Mouse (Mus musculus) common myeloid progenitor, adult 5-6 weeks (primary cell): ENCODE results near the gene 2310022A10Rik. TPM values are rescaled to one million over a fixed set of nuclear protein-coding genes. Genes with fewer than 3 reads are reported as not detected.
"Not testable (repeated sequence)": the region's sequence is repeated elsewhere in the genome, so short reads cannot be mapped to it uniquely, and the experiment has no call there.

Source experiments
- ATAC-seq: replicated peaks from 2 replicates; pipeline ENCODE4 v1.8.0; 2016; ENCODE audit warnings: low read depth, mild to moderate bottlenecking, moderate TSS enrichment, inconsistent platforms; ENCODE audit not compliant: poor library complexity, severe bottlenecking
- total RNA-seq: library from RNA; stranded (forward); fragments of 200-1000, 187-1606 nt; gene quantifications from 2 replicates; pipeline ENCODE4 v1.2.3, GENCODE M21; 2017

Gene 2310022A10Rik
- total RNA-seq, 1 experiment from 2014 or later = 18.0 TPM

GRCm38 (mm10) chr7:27609688-27610087 is 56.7 kb downstream of the 2310022A10Rik start:
- peak; percentile 65 for ATAC-seq

DNA sequence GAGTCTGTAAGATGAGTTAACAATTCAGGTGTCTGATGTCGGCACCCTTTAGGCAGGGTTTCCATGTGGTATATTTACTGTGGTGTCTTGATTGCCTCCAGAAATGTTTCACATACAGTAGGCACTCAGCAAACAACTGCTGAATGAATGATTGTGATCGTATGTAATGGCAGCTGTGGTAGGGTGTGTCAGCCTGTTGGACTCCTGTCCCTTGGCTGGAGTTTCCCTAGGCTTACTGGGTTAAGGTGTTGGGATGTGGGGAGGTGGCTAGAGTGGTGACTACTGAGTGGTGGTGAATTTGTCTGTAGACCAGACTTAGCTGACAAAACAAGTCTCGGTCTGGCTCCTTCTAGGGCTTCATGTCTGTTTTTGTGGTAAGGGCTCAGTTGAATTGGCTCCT is 57.3 kb downstream of the 2310022A10Rik start:
- no peak for ATAC-seq

DNA sequence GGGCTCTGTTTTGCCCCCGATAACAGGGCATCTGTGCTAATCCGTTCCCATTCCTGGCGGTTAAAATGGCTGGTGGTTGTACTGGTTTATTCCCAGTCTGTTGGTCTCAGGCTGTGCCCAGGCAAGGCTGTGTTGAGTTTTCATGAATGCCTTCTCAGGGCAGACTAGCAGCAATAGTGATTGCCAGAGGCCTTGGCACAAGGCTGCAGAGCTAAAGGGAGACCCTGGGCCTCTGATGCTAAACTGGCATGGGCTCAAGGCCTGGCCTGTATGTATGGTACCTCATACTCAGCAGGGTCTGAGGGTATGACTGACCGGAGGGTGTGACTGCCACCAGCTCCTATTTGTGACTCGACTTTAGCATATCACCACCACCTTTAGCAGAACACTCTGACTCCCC is 57.8 kb downstream of the 2310022A10Rik start:
- ATAC-seq = no peak

- ATAC-seq = no peak
These were observed 59.9 kb downstream of the 2310022A10Rik start for GRCm38 (mm10) chr7:27612940-27613339.

DNA sequence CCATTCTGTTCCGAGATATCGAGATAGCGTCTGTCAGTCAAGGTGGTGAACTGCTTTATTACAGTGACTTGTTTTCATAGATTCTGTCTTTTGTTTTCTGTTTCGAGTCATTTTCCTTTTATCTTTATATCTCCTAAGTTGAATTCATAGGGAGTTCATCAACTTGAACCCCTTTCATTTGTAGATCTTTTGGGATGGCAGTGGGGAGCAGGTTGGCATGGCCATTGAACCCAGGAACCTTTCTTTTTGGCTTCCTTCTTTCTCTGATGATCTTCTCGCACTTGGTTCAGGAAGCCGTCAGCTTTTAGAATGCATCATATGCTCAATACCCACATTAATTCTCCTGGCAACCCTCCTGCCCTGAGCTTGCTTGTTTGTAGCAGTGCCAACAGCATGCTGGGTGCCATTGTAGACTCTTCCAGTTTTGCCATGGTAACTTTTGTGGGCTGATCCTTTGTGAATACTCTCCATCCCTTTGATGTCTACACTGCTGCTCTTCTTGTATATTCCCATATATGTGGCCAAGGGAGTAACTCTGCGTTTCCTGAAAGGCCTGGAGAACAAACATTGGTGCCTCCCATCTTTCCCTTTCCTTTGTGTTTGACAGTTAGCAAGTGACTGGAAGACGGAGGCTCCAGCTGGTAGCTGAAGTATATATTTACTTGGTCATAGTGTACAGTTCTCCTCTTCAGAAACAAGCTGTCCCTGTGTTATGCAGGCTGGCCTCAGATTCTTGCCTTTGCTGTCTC is 60.9 kb downstream of the 2310022A10Rik start:
- no peak for ATAC-seq

GRCm38 (mm10) chr7:27621028-27621427 is 68.0 kb downstream of the 2310022A10Rik start:
- no peak for ATAC-seq

GRCm38 (mm10) chr7:27622234-27622633 is 69.2 kb downstream of the 2310022A10Rik start:
- no peak for ATAC-seq

DNA sequence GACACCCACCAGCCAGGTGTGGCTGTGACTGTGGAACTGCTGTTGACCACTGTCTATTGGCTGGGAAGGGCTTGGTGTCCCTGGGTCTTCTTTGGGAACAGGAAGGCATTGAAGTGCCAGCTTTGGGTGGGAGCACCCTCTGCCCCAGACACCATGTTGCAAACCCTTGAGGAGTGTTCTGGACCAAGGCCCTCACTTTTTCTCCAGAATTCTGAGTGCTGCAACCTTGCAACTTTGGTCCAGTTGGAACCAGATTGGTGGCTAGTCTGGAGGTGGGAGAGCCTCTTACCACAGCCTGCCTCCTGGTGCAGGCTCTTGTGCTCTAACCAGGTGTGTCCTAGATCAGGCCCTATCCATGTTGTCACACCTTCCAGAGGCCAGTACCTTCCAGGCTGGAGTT is 71.9 kb downstream of the 2310022A10Rik start:
- no peak for ATAC-seq

- no peak for ATAC-seq
These were observed 74.7 kb downstream of the 2310022A10Rik start for GRCm38 (mm10) chr7:27627707-27628106.

DNA sequence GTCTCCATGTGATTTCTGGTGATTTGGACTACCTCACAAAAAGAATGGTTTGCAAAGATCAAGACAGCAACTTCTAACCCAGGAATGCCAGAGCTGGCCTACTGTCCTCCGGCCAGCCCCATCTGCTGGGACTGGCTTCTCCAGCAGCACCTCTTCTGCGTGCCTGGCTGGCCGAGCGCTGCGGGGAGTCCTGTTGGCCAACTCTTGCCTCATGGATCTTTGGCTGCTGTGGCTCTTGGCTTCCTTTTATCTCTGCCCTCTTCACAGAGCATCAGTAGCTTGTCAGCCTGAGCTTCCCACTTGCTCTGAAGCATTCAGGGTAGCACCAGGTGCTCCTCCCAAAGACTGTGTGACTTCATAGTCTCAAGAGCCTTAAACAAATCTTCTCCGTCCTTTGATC is 75.2 kb downstream of the 2310022A10Rik start:
- ATAC-seq = no peak

- ATAC-seq = not testable (repeated sequence)
These were observed 75.8 kb downstream of the 2310022A10Rik start for GRCm38 (mm10) chr7:27628816-27629215.

GRCm38 (mm10) chr7:27631439-27631838 is 78.4 kb downstream of the 2310022A10Rik start:
- ATAC-seq = no peak

Other genes with a start within 250 kb of the 2310022A10Rik start
- gene Ltbp4, start 215.5 kb upstream of the 2310022A10Rik start, total RNA-seq = 0.44 TPM in 1 of 2 replicates, not detected in the other
- 18.4 and 25.8 TPM in 2 replicates for gene Shkbp1, start 197.2 kb upstream of the 2310022A10Rik start, total RNA-seq
- gene Gm20479, start 195.8 kb upstream of the 2310022A10Rik start, total RNA-seq = 2.2 TPM in 1 of 2 replicates, not detected in the other
- 0.34 TPM in 1 of 2 replicates, not detected in the other for gene Sptbn4, start 105.5 kb upstream of the 2310022A10Rik start, total RNA-seq
- 78.0 and 98.4 TPM in 2 replicates for gene Blvrb, start 105.3 kb upstream of the 2310022A10Rik start, total RNA-seq
- 9.6 and 13.1 TPM in 2 replicates for gene Sertad3, start 79.5 kb upstream of the 2310022A10Rik start, total RNA-seq
- 11.5 and 14.0 TPM in 2 replicates for gene Sertad1, start 66.3 kb upstream of the 2310022A10Rik start, total RNA-seq
- gene Prx, start 53.9 kb upstream of the 2310022A10Rik start, total RNA-seq = 1.2 and 1.8 TPM in 2 replicates
- 1.1 TPM in 1 of 2 replicates, not detected in the other for gene Hipk4, start 30.0 kb upstream of the 2310022A10Rik start, total RNA-seq
- gene Pld3, start within 50 bp of the 2310022A10Rik start, total RNA-seq = 5.5 and 6.0 TPM in 2 replicates
- 43.7 and 49.5 TPM in 2 replicates for gene Akt2, start 38.3 kb downstream of the 2310022A10Rik start, total RNA-seq
- 0.29 TPM in 1 of 2 replicates, not detected in the other for gene Ttc9b, start 100.7 kb downstream of the 2310022A10Rik start, total RNA-seq
- gene Map3k10, start 121.4 kb downstream of the 2310022A10Rik start, total RNA-seq = 1.8 and 3.3 TPM in 2 replicates
- 0.63 and 0.73 TPM in 2 replicates for gene Zfp607b, start 136.1 kb downstream of the 2310022A10Rik start, total RNA-seq
- gene Zfp60, start 178.2 kb downstream of the 2310022A10Rik start, total RNA-seq = 12.5 and 13.2 TPM in 2 replicates